Mouse (Mus musculus): ENCODE results near the gene Foxn1.

DNA sequence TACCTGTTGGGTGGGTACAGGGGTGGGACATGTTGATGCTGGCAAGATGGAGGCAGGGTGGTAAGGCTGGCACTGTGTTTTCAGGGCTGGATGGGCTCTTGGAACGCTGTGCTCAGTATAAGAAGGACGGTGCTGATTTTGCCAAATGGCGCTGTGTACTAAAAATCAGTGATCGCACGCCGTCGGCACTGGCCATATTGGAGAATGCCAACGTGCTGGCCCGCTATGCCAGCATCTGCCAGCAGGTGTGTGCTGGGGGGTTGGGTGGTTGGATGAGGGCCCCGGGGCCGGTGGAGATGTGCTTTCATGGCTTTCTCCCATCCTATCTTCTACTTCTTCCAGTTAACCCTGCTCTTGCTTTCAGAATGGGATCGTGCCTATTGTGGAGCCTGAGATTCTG lies 61.4 kb downstream of the Foxn1 start:
- no peak for TF ChIP-seq FLI1 (IDR thresholded peaks at IDR 0.05; ENCODE audit: low read length)
- TF ChIP-seq GATA1 (IDR thresholded peaks at IDR 0.05; ENCODE audit: borderline replicate concordance, low read length): no peak
